Mouse (Mus musculus) liver, embryonic 14.5 days (tissue): ENCODE measurements around the gene Adamts20. TPM values are rescaled to one million over a fixed set of nuclear protein-coding genes. Genes with fewer than 3 reads are reported as not detected.

ENCODE experiments used
- ATAC-seq: fragments of 200-750 bp; cut with Nextera tagmentation; 2 replicates; pipeline ENCODE4 v1.8.0; 2017; ENCODE audit warnings: moderate number of reproducible peaks, mild to moderate bottlenecking, moderate library complexity; ENCODE audit not compliant: insufficient read depth
- DNase-seq, 3 experiments: peaks; one replicate each; pipeline ENCODE4 v3.0.0-alpha.2; 2012 to 2013; ENCODE audit warnings: low read depth in 3 of 3, low spot score in 3 of 3
- H3K27ac ChIP-seq: fragments of 300-500 bp; sonication (generic); 2 replicates; pipeline ENCODE4 v1.5.1; 2014; ENCODE audit warnings: moderate library complexity, mild to moderate bottlenecking, control low read depth, inconsistent platforms
- H3K27me3 ChIP-seq: fragments of 300-500 bp; sonication (generic); 2 replicates; pipeline ENCODE4 v1.6.1; 2014; ENCODE audit warnings: mild to moderate bottlenecking, low read length, moderate library complexity; ENCODE audit not compliant: control insufficient read depth, insufficient read depth
- H3K36me3 ChIP-seq: fragments of 300-500 bp; sonication (generic); replicated peaks from 2 replicates; pipeline ENCODE4 v1.6.1; 2014; ENCODE audit warnings: low read depth; ENCODE audit not compliant: control insufficient read depth, insufficient read depth
- H3K4me1 ChIP-seq, 2 experiments: fragments of 200-500 bp in 1 of 2; fragments of 300-500 bp in 1 of 2; sonication (generic) in 1 of 2; replicated peaks; 2 replicates each; pipeline ENCODE4 v1.6.1; 2012 to 2014; ENCODE audit warnings: antibody characterized with exemption in 1 of 2, inconsistent platforms in 1 of 2, low read length in 1 of 2; ENCODE audit not compliant: control insufficient read depth in 2 of 2, insufficient read depth in 2 of 2
- H3K4me2 ChIP-seq: fragments of 300-500 bp; sonication (generic); 2 replicates; pipeline ENCODE4 v1.6.1; 2014; ENCODE audit warnings: low read depth, mild to moderate bottlenecking, control low read depth, moderate library complexity
- H3K4me3 ChIP-seq, 2 experiments: fragments of 200-500 bp in 1 of 2; fragments of 300-500 bp in 1 of 2; sonication (generic) in 1 of 2; 2 replicates each; pipeline ENCODE4 v1.5.1; 2012 to 2014; ENCODE audit warnings: low read depth in 2 of 2, low read length in 2 of 2, mild to moderate bottlenecking in 2 of 2, control low read depth in 1 of 2, inconsistent platforms in 1 of 2, moderate library complexity in 1 of 2; ENCODE audit not compliant: insufficient read depth in 1 of 2
- H3K9ac ChIP-seq: fragments of 300-500 bp; sonication (generic); replicated peaks from 2 replicates; pipeline ENCODE4 v1.6.1; 2014; ENCODE audit warnings: mild to moderate bottlenecking, control low read depth, moderate library complexity
- H3K9me3 ChIP-seq: fragments of 300-500 bp; sonication (generic); 2 replicates; pipeline ENCODE4 v1.6.1; 2016; ENCODE audit warnings: low read length, mixed read lengths; ENCODE audit not compliant: control insufficient read depth
- CTCF ChIP-seq: IDR thresholded peaks from 2 replicates; pipeline ENCODE4 v1.5.1; 2016; ENCODE audit warnings: antibody characterized with exemption, low read depth, control low read depth
- EP300 ChIP-seq: IDR thresholded peaks from 2 replicates; pipeline ENCODE4 v1.6.1; 2016; ENCODE audit warnings: antibody characterized with exemption, low read depth
- WGBS: fragments of 180-500 bp; shearing (Covaris S2); extraction: QIAGEN DNeasy Blood & Tissue Kit; methylation state at CpG from one replicate; pipeline ENCODE4 v1.1.7; 2014; ENCODE audit not compliant: insufficient replicate concordance; 5-methylcytosine and 5-hydroxymethylcytosine counted together
- polyA plus RNA-seq, 2 experiments: library from polyadenylated mRNA; depleted of rRNA in 1 of 2; stranded (reverse) in 1 of 2; unstranded in 1 of 2; fragments of >200 nt; fragmentation: Nextera tagmentation in 1 of 2; extraction: Ambion mirVana in 1 of 2; gene quantifications; 2 replicates each; pipeline versions ENCODE4 v1.2.1 to v1.2.3; 2012 to 2014

Adamts20 gene
- polyA plus RNA-seq, 2 experiments = 0.09 to 0.10 TPM

DNA sequence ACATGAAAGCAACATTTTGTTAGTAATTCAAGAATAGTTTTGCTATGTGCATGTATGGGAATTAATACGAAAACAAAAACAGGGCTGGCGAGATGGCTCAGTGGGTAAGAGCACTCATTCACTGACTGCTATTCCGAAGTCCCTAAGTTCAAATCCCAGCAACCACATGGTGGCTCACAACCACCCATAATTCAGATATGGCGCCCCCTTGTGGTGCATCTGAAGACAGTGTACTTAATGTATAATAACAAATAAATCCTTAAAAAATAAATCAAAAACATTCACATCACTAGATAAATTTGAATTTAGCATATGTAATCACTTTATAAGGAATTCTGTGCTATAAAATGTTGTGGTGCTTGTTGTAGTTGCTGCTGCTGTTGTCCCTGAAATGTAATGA is 225.6 kb downstream of the Adamts20 start:
- Histone ChIP-seq H3K9me3 (no peaks in the 10 kb centered on the region), H3K36me3 (no peaks in the 10 kb centered on the region), H3K4me3 (no peak overlapping the region), H3K27me3 (no peaks in the 10 kb centered on the region), H3K4me1 (no peaks in the 10 kb centered on the region), H3K9ac (no peak overlapping the region), H3K27ac (no peak overlapping the region), H3K4me2 (no peak overlapping the region)
- DNase-seq (no peak), ATAC-seq (no peak)
- WGBS = 55% methylated on average over 4 of the region's 4 CpGs
- no peak for TF ChIP-seq EP300
- peak; percentile 45 for TF ChIP-seq CTCF

DNA sequence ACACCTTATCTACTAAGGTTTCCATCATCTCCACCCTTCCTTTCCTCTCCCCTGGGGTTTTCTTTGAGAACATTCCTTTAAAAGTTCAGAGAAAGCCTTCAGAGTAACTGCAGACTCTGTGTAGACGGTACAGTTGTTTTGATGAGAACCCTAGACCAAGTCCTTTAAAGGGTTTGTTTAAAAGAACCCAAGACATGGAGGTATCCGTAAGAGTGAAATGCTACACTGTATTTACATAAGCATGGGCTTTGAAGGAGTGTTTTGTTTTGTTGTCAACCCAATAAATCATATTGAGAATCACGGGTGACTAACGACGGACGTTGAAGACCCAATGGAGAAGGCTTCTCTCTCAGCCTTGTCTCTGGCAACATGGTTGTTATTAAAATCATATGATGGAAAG is 226.1 kb downstream of the Adamts20 start:
- TF ChIP-seq EP300 (no peak), CTCF (no peak)
- no peak for DNase-seq
- H3K27ac ChIP-seq = no peak overlapping the region
- no peaks in the 10 kb centered on the region for H3K27me3 ChIP-seq
- no peak overlapping the region for H3K4me2 ChIP-seq
- no peak overlapping the region for H3K9ac ChIP-seq
- no peak for ATAC-seq
- no peaks in the 10 kb centered on the region for H3K36me3 ChIP-seq
- no peak overlapping the region for H3K4me3 ChIP-seq
- H3K4me1 ChIP-seq = no peaks in the 10 kb centered on the region
- 67% methylated on average over 6 of the region's 6 CpGs for WGBS
- no peaks in the 10 kb centered on the region for H3K9me3 ChIP-seq

DNA sequence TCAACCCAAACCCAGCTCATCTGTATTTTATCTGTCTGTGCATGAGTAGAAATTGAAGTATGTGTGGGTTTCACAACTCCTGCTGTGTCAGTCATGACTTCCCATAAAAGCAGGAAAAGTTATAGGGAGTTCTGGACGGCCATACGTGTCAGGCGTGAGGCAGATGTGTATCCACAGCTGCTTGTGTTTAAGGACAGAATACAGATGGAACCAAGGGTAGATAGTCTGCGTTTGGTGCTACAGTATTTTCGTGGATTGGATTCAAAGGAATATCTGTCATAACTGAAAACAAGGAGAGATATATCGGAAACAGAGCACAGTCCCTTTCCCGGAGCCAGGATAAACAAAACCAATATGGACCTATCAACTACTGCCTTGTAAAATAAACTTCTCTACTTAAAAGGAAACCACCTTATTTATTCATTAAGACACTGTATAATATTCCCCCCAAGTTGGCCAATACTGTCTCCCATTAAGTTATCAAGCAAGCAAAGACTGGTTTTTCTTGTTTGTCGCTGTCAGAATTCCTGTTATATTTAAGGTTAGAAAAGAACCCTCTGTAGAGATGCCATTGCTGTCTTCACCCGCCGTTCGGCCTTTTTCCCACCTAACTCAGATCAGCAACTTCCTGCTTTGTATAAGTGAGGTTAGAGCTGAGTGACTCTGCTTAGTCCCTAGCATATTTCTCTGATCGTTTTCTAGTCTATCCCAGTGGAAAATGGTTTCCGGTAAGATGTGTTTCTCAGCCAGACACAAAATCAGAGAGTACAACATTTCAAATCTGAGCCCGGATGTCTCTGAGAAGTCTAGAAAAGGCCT is 227.0 kb downstream of the Adamts20 start:
- no peaks in the 10 kb centered on the region for H3K36me3 ChIP-seq
- H3K9ac ChIP-seq = no peak overlapping the region
- no peak overlapping the region for H3K4me3 ChIP-seq
- TF ChIP-seq CTCF = no peak
- DNase-seq (no peak), ATAC-seq (no peak)
- H3K4me2 ChIP-seq = no peak overlapping the region
- no peak overlapping the region for H3K27ac ChIP-seq
- no peaks in the 10 kb centered on the region for H3K4me1 ChIP-seq
- 66% methylated on average over 14 of the region's 14 CpGs for WGBS
- H3K27me3 ChIP-seq = no peaks in the 10 kb centered on the region
- H3K9me3 ChIP-seq = no peaks in the 10 kb centered on the region

DNA sequence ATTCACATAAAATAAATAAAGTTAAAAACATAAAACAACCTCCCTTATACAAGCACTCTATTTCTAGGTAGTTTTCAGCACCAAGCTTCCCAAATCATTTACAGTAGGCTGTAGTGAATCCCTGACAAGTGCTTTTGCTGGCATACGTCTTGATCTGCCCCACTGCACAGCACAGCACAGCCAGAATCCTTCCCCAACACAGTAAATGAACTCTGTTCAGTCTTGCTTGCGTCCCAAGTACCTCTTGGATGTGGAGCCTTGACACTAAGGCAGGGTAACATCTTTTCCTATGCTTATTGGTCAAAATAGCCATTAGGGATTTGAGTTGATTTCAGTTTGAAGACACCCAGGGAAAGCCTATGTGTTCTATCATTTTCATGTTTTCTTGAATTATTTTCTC is 228.5 kb downstream of the Adamts20 start:
- H3K27ac ChIP-seq = no peak overlapping the region
- DNase-seq (no peak), ATAC-seq (no peak)
- H3K4me2 ChIP-seq = no peak overlapping the region
- H3K27me3 ChIP-seq = no peaks in the 10 kb centered on the region
- no peaks in the 10 kb centered on the region for H3K36me3 ChIP-seq
- no peak overlapping the region for H3K9ac ChIP-seq
- H3K4me1 ChIP-seq = no peaks in the 10 kb centered on the region
- no peak overlapping the region for H3K4me3 ChIP-seq
- no peak for TF ChIP-seq EP300
- TF ChIP-seq CTCF = no peak
- 59% methylated on average over 2 of the region's 2 CpGs for WGBS
- H3K9me3 ChIP-seq = no peaks in the 10 kb centered on the region

DNA sequence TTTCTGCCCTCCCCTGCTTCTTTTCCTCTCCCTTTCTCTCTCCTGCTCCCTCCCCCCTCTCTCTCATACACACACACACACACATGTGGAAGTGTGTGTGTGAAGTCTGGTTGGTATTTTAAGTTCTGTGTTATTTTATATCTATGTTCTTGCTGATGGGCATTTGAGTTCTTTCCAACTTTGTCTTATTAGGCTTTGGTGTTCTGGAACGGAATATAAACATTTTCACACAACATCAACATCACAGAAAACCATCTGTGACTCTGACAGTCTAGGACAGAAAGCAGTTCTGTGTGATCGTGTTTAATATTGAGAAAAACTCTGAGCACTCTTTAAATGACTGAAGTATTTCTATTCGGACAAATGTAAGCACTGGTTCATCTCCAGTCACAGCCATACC is 229.1 kb downstream of the Adamts20 start:
- Histone ChIP-seq H3K9ac (no peak overlapping the region), H3K4me1 (no peaks in the 10 kb centered on the region), H3K9me3 (no peaks in the 10 kb centered on the region), H3K4me3 (no peak overlapping the region), H3K4me2 (no peak overlapping the region), H3K36me3 (no peaks in the 10 kb centered on the region), H3K27me3 (no peaks in the 10 kb centered on the region), H3K27ac (no peak overlapping the region)
- DNase-seq (no peak), ATAC-seq (no peak)
- no peak for TF ChIP-seq EP300
- no peak for TF ChIP-seq CTCF
- WGBS = 55% methylated on average over 3 of the region's 3 CpGs
